Mouse (Mus musculus) stomach, adult 2 months (tissue): Measurements from ENCODE around the gene Zc2hc1b. TPM values are rescaled to one million over a fixed set of nuclear protein-coding genes. Genes with fewer than 3 reads are reported as not detected.

Experiments used
- polyA plus RNA-seq: library from polyadenylated mRNA; depleted of rRNA; stranded (reverse); fragments of >200 nt; gene quantifications from 2 replicates; pipeline ENCODE4 v1.2.3, GENCODE M21; 2012; rRNA removed

The Zc2hc1b gene
- not detected in 2 replicates for polyA plus RNA-seq

GRCm38 (mm10) chr10:13177973-13178624 lies at the start of gene Zc2hc1b:
TSS of gene Zc2hc1b (minus strand) at chr10:13178023.

GRCm38 (mm10) chr10:13192731-13193351 lies 15.0 kb upstream of the Zc2hc1b start, which contains the start of gene Ltv1:
TSS of gene Ltv1 (minus strand) at chr10:13193168.

Other genes with a start within 250 kb of the Zc2hc1b start
- 1.3 TPM in 2 replicates for gene Stx11, start 213.7 kb downstream of the Zc2hc1b start, polyA plus RNA-seq
- gene Sf3b5, start 172.7 kb downstream of the Zc2hc1b start, polyA plus RNA-seq = 25.3 and 34.3 TPM in 2 replicates
- gene Plagl1, start 117.5 kb downstream of the Zc2hc1b start, polyA plus RNA-seq = 7.7 and 14.2 TPM in 2 replicates
- 3.0 and 4.7 TPM in 2 replicates for gene Ltv1, start 15.1 kb upstream of the Zc2hc1b start, polyA plus RNA-seq